Mouse (Mus musculus) B cell, adult (primary cell): ENCODE measurements around the gene Tubb3. TPM values are rescaled to one million over a fixed set of nuclear protein-coding genes. Genes with fewer than 3 reads are reported as not detected.

Source experiments
- total RNA-seq: library from RNA; stranded (reverse); gene quantifications from 4 replicates; pipeline ENCODE4 v1.2.4, GENCODE M21; 2023; ENCODE audit not compliant: inconsistent age

Tubb3 gene
- 0.26 to 0.58 TPM (median 0.45 TPM) in 3 of 4 replicates, not detected in the other for total RNA-seq

GRCm38 (mm10) chr8:123411246-123411645, at the start of gene Tubb3:
Tubb3 (plus strand) TSS chr8:123411424.

GRCm38 (mm10) chr8:123373403-123374238, 37.6 kb upstream of the Tubb3 start, which contains the start of gene Tcf25:
Tcf25 (plus strand) TSS chr8:123373753.

GRCm38 (mm10) chr8:123406786-123407185, 4.4 kb upstream of the Tubb3 start, which contains the start of gene Mc1r:
Mc1r (plus strand) TSS chr8:123407107.

DNA sequence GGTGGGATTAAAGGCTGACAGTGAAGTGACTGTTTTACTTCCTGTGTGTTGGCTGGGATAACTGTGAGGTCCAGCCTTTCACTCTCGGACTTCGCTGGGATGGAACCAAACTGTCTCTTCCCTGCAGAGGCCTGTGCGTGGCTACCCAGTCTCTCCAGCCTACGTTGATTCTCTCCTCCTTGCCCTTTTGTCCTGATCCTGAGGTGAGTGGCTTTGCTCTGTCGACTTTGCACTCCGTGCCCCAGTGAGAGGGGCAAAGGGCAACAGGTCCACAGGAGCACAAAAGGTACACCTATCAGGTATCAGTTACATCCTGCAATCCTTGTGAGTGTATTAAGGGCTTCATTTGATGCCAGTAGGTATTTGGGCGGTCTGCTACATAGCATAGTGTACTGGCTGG, 12.2 kb downstream of the Tubb3 start, which contains the start of gene Def8:
Gene Def8, plus strand, starts transcription at position 87 of the 400 bp plus-strand sequence.

Other genes with a start within 250 kb of the Tubb3 start
- not detected in 4 replicates for gene Dpep1, start 225.2 kb upstream of the Tubb3 start, total RNA-seq
- 66.8 to 158 TPM (median 72.6 TPM) in 4 replicates for gene Chmp1a, start 198.7 kb upstream of the Tubb3 start, total RNA-seq
- 0.12 to 0.19 TPM in 2 of 4 replicates, not detected in the others for gene Spata33, start 198.6 kb upstream of the Tubb3 start, total RNA-seq
- gene Cdk10, start 186.6 kb upstream of the Tubb3 start, total RNA-seq: 60.9 to 68.8 TPM (median 67.4 TPM) in 4 replicates
- gene Spata2l, start 175.2 kb upstream of the Tubb3 start, total RNA-seq: 13.4 to 14.4 TPM (median 13.8 TPM) in 4 replicates
- gene Zfp276, start 157.2 kb upstream of the Tubb3 start, total RNA-seq: 29.1 to 40.7 TPM (median 32.4 TPM) in 4 replicates
- 37.3 to 41.9 TPM (median 38.8 TPM) in 4 replicates for gene Vps9d1, start 157.1 kb upstream of the Tubb3 start, total RNA-seq
- gene Fanca, start 92.8 kb upstream of the Tubb3 start, total RNA-seq: 70.1 to 105 TPM (median 89.3 TPM) in 4 replicates
- not detected in 4 replicates for gene Spire2, start 78.7 kb upstream of the Tubb3 start, total RNA-seq
- 231 to 266 TPM (median 241 TPM) in 4 replicates for gene Tcf25, start 37.7 kb upstream of the Tubb3 start, total RNA-seq
- gene Mc1r, start 4.3 kb upstream of the Tubb3 start, total RNA-seq: not detected in 4 replicates
- 9.6 to 14.3 TPM (median 11.6 TPM) in 4 replicates for gene Def8, start 12.1 kb downstream of the Tubb3 start, total RNA-seq
- 42.4 to 55.1 TPM (median 49.9 TPM) in 4 replicates for gene Afg3l1, start 66.5 kb downstream of the Tubb3 start, total RNA-seq
- not detected in 4 replicates for gene Dbndd1, start 104.0 kb downstream of the Tubb3 start, total RNA-seq
- gene Gas8, start 107.4 kb downstream of the Tubb3 start, total RNA-seq: 2.8 to 5.4 TPM (median 4.1 TPM) in 4 replicates
- gene Rhou, start 242.5 kb downstream of the Tubb3 start, total RNA-seq: not detected in 4 replicates